Mouse (Mus musculus) cerebellum, adult 9-10 months (tissue): ENCODE data around the gene Ear14.
"Not testable (repeated sequence)": the region's sequence is repeated elsewhere in the genome, so short reads cannot be mapped to it uniquely, and the experiment has no call there.

Experiments
- DNase-seq: peaks from one replicate; pipeline ENCODE4 v3.0.0; 2022

The Ear14 gene

GRCm38 (mm10) chr14:51203115-51203514 is at the start of gene Ear14:
Ear14 (plus strand) TSS chr14:51203391.
- no peak for DNase-seq

- no peak for DNase-seq
Measured at GRCm38 (mm10) chr14:51156056-51156735, 47.0 kb upstream of the Ear14 start.

GRCm38 (mm10) chr14:51156736-51157068 is 46.5 kb upstream of the Ear14 start:
- DNase-seq = no peak

GRCm38 (mm10) chr14:51157072-51157471 is 46.1 kb upstream of the Ear14 start:
- DNase-seq = no peak

- DNase-seq = not testable (repeated sequence)
Measured at GRCm38 (mm10) chr14:51161976-51162375, 41.2 kb upstream of the Ear14 start, which contains the start of gene Rnase2b. Rnase2b (plus strand) TSS chr14:51162260.

- not testable (repeated sequence) for DNase-seq
Measured at GRCm38 (mm10) chr14:51163323-51163722, 39.9 kb upstream of the Ear14 start.

- no peak for DNase-seq
Measured at GRCm38 (mm10) chr14:51165435-51165834, 37.8 kb upstream of the Ear14 start.

GRCm38 (mm10) chr14:51166068-51166467 is 37.1 kb upstream of the Ear14 start:
- DNase-seq = no peak

- not testable (repeated sequence) for DNase-seq
Measured at GRCm38 (mm10) chr14:51172095-51172865, 30.9 kb upstream of the Ear14 start.

- not testable (repeated sequence) for DNase-seq
Measured at GRCm38 (mm10) chr14:51172947-51173346, 30.2 kb upstream of the Ear14 start.

- no peak for DNase-seq
Measured at GRCm38 (mm10) chr14:51173843-51174242, 29.3 kb upstream of the Ear14 start.

- not testable (repeated sequence) for DNase-seq
Measured at GRCm38 (mm10) chr14:51181051-51181450, 22.1 kb upstream of the Ear14 start.

- no peak for DNase-seq
Measured at GRCm38 (mm10) chr14:51195681-51196080, 7.5 kb upstream of the Ear14 start.

GRCm38 (mm10) chr14:51199098-51200023 is 3.8 kb upstream of the Ear14 start, which contains the start of gene Ang2:
Ang2 (minus strand) TSS chr14:51199148.
- DNase-seq = no peak

- no peak for DNase-seq
Measured at GRCm38 (mm10) chr14:51200054-51200453, 3.1 kb upstream of the Ear14 start.

GRCm38 (mm10) chr14:51200466-51200865 is 2.7 kb upstream of the Ear14 start:
- no peak for DNase-seq

- not testable (repeated sequence) for DNase-seq
Measured at GRCm38 (mm10) chr14:51220075-51220474, 16.9 kb downstream of the Ear14 start.

GRCm38 (mm10) chr14:51229657-51230056 is 26.5 kb downstream of the Ear14 start:
- not testable (repeated sequence) for DNase-seq

- not testable (repeated sequence) for DNase-seq
Measured at GRCm38 (mm10) chr14:51237488-51237887, 34.3 kb downstream of the Ear14 start.

- no peak for DNase-seq
Measured at GRCm38 (mm10) chr14:51240899-51241298, 37.7 kb downstream of the Ear14 start.

GRCm38 (mm10) chr14:51247736-51248135 is 44.5 kb downstream of the Ear14 start:
- DNase-seq = no peak

GRCm38 (mm10) chr14:51250348-51250747 is 47.2 kb downstream of the Ear14 start:
- DNase-seq = no peak

GRCm38 (mm10) chr14:51252206-51252605 is 49.0 kb downstream of the Ear14 start:
- DNase-seq = not testable (repeated sequence)
